Mouse (Mus musculus) forebrain, embryonic 15.5 days (tissue): ENCODE results near the gene Sema6d. TPM values are rescaled to one million over a fixed set of nuclear protein-coding genes. Genes with fewer than 3 reads are reported as not detected.

Experiments used
- ATAC-seq: fragments of 200-750 bp; cut with Nextera tagmentation; replicated peaks from 2 replicates; pipeline ENCODE4 v1.8.0; 2017; ENCODE audit warnings: mild to moderate bottlenecking, moderate TSS enrichment, moderate library complexity
- H3K27ac ChIP-seq: fragments of 300-500 bp; sonication (generic); replicated peaks from 2 replicates; pipeline ENCODE4 v1.5.1; 2015; ENCODE audit warnings: mild to moderate bottlenecking, inconsistent platforms
- H3K27me3 ChIP-seq: fragments of 300-500 bp; sonication (generic); 2 replicates; pipeline ENCODE4 v1.6.1; 2015; ENCODE audit warnings: inconsistent platforms
- H3K36me3 ChIP-seq: fragments of 300-500 bp; sonication (generic); 2 replicates; pipeline ENCODE4 v1.6.1; 2015; ENCODE audit warnings: mild to moderate bottlenecking, inconsistent platforms
- H3K4me1 ChIP-seq: fragments of 300-500 bp; sonication (generic); 2 replicates; pipeline ENCODE4 v1.6.1; 2015; ENCODE audit warnings: inconsistent platforms
- H3K4me2 ChIP-seq: fragments of 300-500 bp; sonication (generic); replicated peaks from 2 replicates; pipeline ENCODE4 v1.6.1; 2015; ENCODE audit warnings: mild to moderate bottlenecking, inconsistent platforms
- H3K4me3 ChIP-seq: fragments of 300-500 bp; sonication (generic); 2 replicates; pipeline ENCODE4 v1.5.1; 2015; ENCODE audit warnings: mild to moderate bottlenecking, inconsistent platforms
- H3K9ac ChIP-seq: fragments of 300-500 bp; sonication (generic); replicated peaks from 2 replicates; pipeline ENCODE4 v1.6.1; 2015; ENCODE audit warnings: mild to moderate bottlenecking, inconsistent platforms
- H3K9me3 ChIP-seq: fragments of 300-500 bp; sonication (generic); 2 replicates; pipeline ENCODE4 v1.6.1; 2016; ENCODE audit warnings: inconsistent platforms
- WGBS: fragments of 180-500 bp; shearing (Covaris S2); methylation state at CpG from one replicate; pipeline ENCODE4 v1.1.7; 2015; ENCODE audit warnings: mixed read lengths; 5-methylcytosine and 5-hydroxymethylcytosine counted together
- polyA plus RNA-seq: library from polyadenylated mRNA; unstranded; fragments of >200 nt; fragmentation: Nextera tagmentation; extraction: Ambion mirVana; gene quantifications from 2 replicates; pipeline ENCODE4 v1.2.1, GENCODE M21; 2015

Gene Sema6d
- polyA plus RNA-seq, 1 experiment from 2014 or later: 28.7 TPM

DNA sequence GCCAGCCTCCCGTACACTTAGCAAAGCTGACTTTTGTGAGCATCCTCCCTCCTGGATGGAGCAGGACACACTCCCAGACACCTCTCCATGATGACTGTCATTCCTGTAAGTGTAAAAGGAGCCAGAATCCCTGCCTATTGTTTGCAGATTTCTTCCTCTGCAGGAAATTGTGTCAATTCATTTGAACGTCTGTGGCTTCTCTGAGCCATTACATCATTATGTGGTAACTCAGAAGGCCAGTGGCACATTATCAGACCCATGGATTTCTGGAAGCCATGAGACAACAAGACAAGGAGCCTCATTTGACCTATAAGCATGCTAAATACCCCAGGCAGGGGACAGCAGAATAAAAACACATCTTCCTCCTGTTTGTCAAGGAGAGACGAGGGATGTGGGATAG is 327.0 kb downstream of the Sema6d start:
- no peak overlapping the region for H3K9ac ChIP-seq
- H3K27me3 ChIP-seq: no peaks in the 10 kb centered on the region
- WGBS: 76% methylated on average over 3 of the region's 3 CpGs
- H3K9me3 ChIP-seq: no peaks in the 10 kb centered on the region
- H3K4me1 ChIP-seq: 0 out of 2 replicates have a peak, but pooled peaks cover 2% of the 10 kb centered on the region
- no peak for ATAC-seq
- H3K27ac ChIP-seq: no peak overlapping the region
- no peaks in the 10 kb centered on the region for H3K36me3 ChIP-seq
- no peak overlapping the region for H3K4me3 ChIP-seq
- no peak overlapping the region for H3K4me2 ChIP-seq

DNA sequence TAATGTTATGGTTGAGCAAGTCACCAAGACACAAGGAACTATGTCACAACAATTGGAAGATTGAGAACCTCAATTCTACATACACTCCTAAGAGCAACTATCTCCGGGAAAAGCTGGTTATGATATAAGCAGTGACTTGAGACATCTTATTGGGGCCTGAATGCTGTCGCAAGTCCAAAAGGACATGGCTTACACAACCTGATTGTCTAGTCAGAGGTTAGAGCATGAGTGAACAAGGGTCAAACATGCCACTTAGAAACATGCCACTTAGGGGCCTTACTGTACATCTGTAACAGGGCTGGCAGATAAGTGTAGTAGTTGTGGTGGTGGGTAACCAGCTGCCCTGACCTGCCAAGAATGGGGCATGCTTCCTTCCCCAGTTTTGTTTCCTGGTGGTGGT is 328.6 kb downstream of the Sema6d start:
- H3K27me3 ChIP-seq: no peaks in the 10 kb centered on the region
- no peak overlapping the region for H3K4me2 ChIP-seq
- H3K27ac ChIP-seq: no peak overlapping the region
- no peak overlapping the region for H3K9ac ChIP-seq
- ATAC-seq: no peak
- no peaks in the 10 kb centered on the region for H3K36me3 ChIP-seq
- 97% methylated on average over 2 of the region's 2 CpGs for WGBS
- H3K4me1 ChIP-seq: 0 out of 2 replicates have a peak, but pooled peaks cover 2% of the 10 kb centered on the region
- H3K4me3 ChIP-seq: no peak overlapping the region
- H3K9me3 ChIP-seq: no peaks in the 10 kb centered on the region

DNA sequence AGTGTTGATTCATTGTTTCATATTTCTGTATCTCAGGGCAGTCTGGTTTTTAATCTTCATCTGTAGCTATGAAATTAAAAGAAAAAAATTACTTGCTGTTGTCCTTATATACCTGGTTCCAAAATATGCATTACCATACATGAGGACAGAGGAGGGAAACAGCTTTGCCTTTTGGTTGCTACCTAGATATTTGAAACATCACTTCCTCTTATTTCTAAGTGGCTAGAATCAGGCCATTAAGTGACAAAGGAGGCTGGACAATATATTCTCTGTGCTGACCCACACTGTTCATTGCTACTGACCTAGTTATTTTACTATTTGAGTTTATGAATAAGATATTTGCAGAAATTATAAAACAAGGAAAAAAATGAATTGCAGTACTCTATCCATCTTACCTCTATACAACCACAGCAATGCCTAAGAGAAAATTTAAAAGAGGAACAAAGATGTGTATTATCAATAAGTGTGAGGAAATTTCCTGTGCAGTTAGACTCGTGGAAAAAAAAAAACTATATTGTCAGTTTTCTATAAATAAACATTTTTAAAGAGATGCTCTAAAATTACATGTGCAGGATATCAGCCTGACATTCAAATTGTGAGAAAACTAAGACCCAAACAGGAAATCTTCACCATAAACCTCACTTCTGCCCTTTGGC is 330.5 kb downstream of the Sema6d start:
- WGBS: 63% methylated on average over 1 of the region's 1 CpGs
- ATAC-seq: no peak
- Histone ChIP-seq H3K4me1 (0 out of 2 replicates have a peak, but pooled peaks cover 2% of the 10 kb centered on the region), H3K9ac (no peak overlapping the region), H3K27me3 (no peaks in the 10 kb centered on the region), H3K4me2 (no peak overlapping the region), H3K9me3 (no peaks in the 10 kb centered on the region), H3K27ac (no peak overlapping the region), H3K36me3 (no peaks in the 10 kb centered on the region), H3K4me3 (no peak overlapping the region)

DNA sequence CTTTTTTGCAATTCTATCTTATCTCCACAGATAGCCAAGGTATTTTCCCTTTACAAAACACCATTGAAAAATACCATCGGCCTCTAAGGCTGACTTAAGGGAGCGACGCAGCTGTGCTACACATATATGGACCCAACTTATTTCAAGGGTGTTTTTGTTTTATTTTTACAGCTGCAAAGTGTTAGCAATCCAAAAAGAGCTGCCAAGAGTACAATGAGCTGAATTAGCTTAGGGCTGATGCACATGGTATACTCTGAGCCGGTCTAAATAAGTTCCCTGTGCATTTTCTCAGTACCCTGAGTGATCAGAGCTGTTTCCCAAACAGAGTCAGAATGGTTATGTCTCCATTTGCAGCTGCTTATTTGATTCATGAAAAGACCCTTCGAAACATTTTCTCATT is 340.0 kb downstream of the Sema6d start:
- no peaks in the 10 kb centered on the region for H3K9me3 ChIP-seq
- no peak overlapping the region for H3K4me2 ChIP-seq
- no peaks in the 10 kb centered on the region for H3K27me3 ChIP-seq
- no peak overlapping the region for H3K9ac ChIP-seq
- no peak overlapping the region for H3K27ac ChIP-seq
- H3K4me3 ChIP-seq: no peak overlapping the region
- ATAC-seq: no peak
- H3K36me3 ChIP-seq: no peaks in the 10 kb centered on the region
- 0 out of 2 replicates have a peak, but pooled peaks cover 5% of the 10 kb centered on the region for H3K4me1 ChIP-seq
- 62% methylated on average over 5 of the region's 5 CpGs for WGBS

DNA sequence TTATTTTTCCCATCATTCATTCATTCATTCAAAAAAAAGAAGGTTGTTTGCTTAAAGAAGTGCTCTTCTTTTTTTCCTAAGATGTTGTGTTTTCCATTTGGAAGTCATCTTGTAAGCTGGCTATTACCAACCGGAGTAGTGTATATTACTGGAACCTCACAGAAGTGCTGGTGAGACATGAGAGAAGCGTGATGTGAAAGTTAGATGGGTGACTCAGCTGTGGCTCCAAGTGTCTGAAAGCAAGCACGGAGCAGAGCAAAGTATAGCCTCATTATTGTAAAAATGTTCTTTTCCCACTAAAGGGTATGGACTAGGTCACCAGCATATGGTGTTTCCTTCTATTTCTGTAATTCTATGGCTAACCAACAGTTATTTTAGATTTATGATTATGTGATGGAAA is 340.9 kb downstream of the Sema6d start:
- ATAC-seq: no peak
- WGBS: 96% methylated on average over 3 of the region's 3 CpGs
- no peak overlapping the region for H3K4me3 ChIP-seq
- H3K9ac ChIP-seq: no peak overlapping the region
- H3K27me3 ChIP-seq: no peaks in the 10 kb centered on the region
- H3K4me1 ChIP-seq: 0 out of 2 replicates have a peak, but pooled peaks cover 9% of the 10 kb centered on the region
- no peak overlapping the region for H3K4me2 ChIP-seq
- H3K9me3 ChIP-seq: no peaks in the 10 kb centered on the region
- no peaks in the 10 kb centered on the region for H3K36me3 ChIP-seq
- H3K27ac ChIP-seq: no peak overlapping the region

DNA sequence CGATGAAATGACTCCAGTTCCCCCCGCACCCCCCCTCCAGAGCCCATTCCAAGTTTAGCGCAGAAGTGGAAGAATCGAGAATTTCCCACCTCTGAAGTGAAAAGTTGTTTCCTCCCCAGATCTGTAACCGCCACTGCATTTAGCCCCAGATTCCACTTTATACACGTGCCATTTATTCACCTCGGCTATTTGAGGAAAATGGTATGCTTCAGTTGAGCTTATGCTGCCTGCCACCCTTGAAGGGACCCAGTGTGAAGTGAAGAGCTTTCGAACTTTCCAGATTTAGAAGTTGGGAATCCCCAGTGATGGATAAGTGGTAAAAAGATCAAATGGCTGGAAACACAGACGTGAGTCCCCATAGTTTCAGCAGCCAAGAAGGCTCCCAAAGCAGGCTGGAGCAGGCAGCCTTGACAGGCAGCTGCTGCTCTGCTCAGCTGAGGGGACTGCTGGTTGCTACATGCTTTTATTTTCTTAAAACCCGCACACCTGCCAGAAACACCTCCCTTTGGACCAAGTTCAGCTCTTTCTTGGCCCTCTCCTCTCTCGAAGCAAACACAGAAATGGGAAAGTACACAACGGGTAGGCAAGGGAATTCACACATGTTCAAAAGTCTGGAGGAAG is 345.7 kb downstream of the Sema6d start:
- Histone ChIP-seq H3K9me3 (no peaks in the 10 kb centered on the region), H3K4me1 (0 out of 2 replicates have a peak, but pooled peaks cover 5% of the 10 kb centered on the region), H3K36me3 (no peaks in the 10 kb centered on the region), H3K4me2 (no peak overlapping the region), H3K4me3 (no peak overlapping the region), H3K27ac (no peak overlapping the region), H3K27me3 (no peaks in the 10 kb centered on the region), H3K9ac (no peak overlapping the region)
- no peak for ATAC-seq
- WGBS: 59% methylated on average over 12 of the region's 12 CpGs

DNA sequence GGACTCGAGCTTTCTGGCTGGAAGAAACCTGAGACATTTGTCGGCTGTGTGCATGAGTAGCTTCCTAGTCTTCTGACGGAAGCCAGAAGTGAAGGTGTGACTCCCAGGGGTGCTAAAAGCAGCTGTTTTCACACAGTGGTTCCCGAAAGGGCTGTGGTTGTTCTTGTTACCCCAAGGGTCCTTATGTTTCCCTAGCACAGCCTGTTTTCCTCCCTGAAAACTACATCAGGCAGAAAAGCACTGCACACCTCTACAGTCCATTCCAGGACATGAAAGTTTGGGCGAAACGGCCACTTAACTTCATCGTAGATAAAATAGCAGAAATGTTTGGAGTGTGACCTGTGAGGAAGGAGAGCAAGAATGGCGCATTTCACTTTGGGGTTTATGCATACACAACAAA is 346.9 kb downstream of the Sema6d start:
- no peak for ATAC-seq
- Histone ChIP-seq H3K27me3 (no peaks in the 10 kb centered on the region), H3K9ac (no peak overlapping the region), H3K4me2 (no peak overlapping the region), H3K27ac (no peak overlapping the region), H3K36me3 (no peaks in the 10 kb centered on the region), H3K4me3 (no peak overlapping the region), H3K4me1 (0 out of 2 replicates have a peak, but pooled peaks cover 5% of the 10 kb centered on the region), H3K9me3 (no peaks in the 10 kb centered on the region)
- 81% methylated on average over 8 of the region's 8 CpGs for WGBS

DNA sequence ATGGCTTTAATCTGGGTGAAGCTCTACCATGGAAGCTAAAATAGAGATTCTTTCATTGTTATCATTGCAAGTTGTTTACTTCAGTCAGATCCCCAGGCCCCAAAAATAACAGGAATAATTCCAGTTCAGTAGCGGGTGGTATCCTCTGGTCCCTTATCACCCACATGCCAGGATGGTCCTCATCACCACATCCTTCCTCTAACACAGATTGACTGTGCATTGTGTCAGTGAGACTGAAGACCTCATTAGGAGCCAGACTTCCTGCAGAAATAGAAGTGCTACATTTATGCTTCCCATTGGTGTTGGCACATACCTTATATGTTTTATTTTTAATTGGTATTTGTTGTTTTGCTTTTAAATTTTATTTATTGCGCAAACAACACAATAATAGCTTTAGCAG is 354.4 kb downstream of the Sema6d start:
- Histone ChIP-seq H3K36me3 (no peaks in the 10 kb centered on the region), H3K27me3 (no peaks in the 10 kb centered on the region), H3K9ac (no peak overlapping the region), H3K27ac (no peak overlapping the region), H3K4me1 (no peaks in the 10 kb centered on the region), H3K4me3 (no peak overlapping the region), H3K9me3 (no peaks in the 10 kb centered on the region), H3K4me2 (no peak overlapping the region)
- ATAC-seq: no peak
- 94% methylated on average over 2 of the region's 2 CpGs for WGBS

DNA sequence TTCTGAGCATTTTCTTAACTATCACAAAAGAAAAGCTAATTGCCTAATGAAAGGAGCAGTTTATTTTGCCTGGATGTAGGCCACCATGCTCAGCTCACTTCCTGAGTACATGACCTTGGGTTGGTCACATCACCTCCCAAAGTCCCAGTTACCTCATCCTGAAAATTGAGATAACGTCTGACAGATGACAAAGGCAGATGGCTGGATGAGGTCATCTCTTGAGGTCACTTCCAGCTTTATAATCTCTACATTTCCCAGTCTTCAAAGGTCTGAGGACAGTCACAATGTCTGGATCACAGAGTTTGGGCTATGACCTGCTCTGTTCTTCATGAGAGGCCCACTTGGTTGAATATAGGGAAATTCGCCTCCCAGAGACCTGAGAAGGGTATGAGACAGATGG is 366.1 kb downstream of the Sema6d start:
- no peak for ATAC-seq
- no peak overlapping the region for H3K27ac ChIP-seq
- no peaks in the 10 kb centered on the region for H3K27me3 ChIP-seq
- 73% methylated on average over 2 of the region's 2 CpGs for WGBS
- H3K4me1 ChIP-seq: peaks cover 5% of the 10 kb centered on the region; the same call in 1 of the 2 replicates
- no peak overlapping the region for H3K4me2 ChIP-seq
- no peak overlapping the region for H3K9ac ChIP-seq
- H3K36me3 ChIP-seq: no peaks in the 10 kb centered on the region
- no peaks in the 10 kb centered on the region for H3K9me3 ChIP-seq
- H3K4me3 ChIP-seq: no peak overlapping the region

DNA sequence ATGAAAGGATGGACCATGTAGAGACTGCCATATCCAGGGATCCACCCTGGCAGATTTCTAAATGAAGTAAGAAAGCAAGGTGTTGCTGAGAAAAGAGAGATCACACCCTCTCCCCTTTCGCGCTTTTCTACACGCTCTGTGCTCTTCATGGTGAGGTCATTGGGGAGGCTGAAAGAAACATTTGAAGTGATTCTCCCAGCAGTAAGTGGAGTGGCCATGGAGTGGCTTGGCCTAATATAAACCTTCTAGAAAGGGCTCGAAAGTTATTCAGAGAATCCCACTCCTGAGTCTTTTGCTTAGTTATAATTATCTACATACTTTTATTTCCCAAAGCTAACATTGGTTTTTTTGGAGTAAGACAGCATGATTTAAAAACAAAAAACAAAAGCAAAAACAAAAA is 367.2 kb downstream of the Sema6d start:
- ATAC-seq: no peak
- Histone ChIP-seq H3K9ac (no peak overlapping the region), H3K4me1 (peaks cover 5% of the 10 kb centered on the region; the same call in 1 of the 2 replicates), H3K9me3 (no peaks in the 10 kb centered on the region), H3K27me3 (no peaks in the 10 kb centered on the region), H3K36me3 (no peaks in the 10 kb centered on the region), H3K4me2 (no peak overlapping the region), H3K4me3 (no peak overlapping the region), H3K27ac (no peak overlapping the region)
- WGBS: 95% methylated on average over 4 of the region's 4 CpGs

DNA sequence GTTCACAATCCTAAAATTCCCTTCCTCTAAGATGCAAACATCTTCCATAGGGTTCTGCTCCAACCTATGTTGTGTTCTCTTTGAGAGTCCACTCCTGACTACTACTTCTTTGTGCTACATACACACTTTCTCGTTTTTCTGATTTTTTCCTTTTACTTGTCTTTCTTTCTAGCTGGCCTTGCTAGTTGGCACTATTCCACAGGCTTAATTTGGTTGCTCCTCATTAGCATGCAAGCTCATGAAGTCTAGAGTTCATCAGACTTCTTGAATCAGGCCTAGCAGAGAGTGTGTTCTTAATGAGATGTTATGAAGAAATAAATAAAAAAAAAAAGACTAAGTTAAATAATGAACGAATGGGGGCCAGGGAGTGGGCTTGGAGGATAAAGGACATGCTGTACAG is 368.3 kb downstream of the Sema6d start:
- 17% methylated on average over 2 of the region's 2 CpGs for WGBS
- Histone ChIP-seq H3K4me3 (no peak overlapping the region), H3K9me3 (no peaks in the 10 kb centered on the region), H3K4me1 (peaks cover 5% of the 10 kb centered on the region; the same call in 1 of the 2 replicates), H3K27me3 (no peaks in the 10 kb centered on the region), H3K27ac (no peak overlapping the region), H3K36me3 (no peaks in the 10 kb centered on the region), H3K4me2 (no peak overlapping the region), H3K9ac (no peak overlapping the region)
- ATAC-seq: no peak

DNA sequence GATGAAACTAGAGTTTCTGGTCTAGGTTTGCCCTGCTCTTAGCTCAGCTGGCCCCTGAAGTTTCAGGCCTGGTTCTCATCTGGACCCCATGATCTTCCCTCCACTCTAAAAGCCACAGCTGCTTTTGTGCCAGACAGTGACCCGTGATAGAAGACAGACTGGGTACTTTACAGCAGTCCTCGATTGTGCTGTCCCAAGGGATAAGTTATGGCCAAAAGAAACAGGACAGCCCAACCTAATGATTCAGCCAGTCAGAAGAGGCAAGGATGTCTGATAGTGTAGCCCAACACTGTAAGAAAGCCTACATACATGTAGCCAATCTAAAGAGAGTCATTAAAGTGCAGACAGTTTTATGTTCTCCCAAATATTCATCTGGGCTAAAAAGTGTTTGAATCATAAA is 371.2 kb downstream of the Sema6d start:
- H3K4me1 ChIP-seq: peaks cover 9% of the 10 kb centered on the region
- no peak overlapping the region for H3K9ac ChIP-seq
- no peak overlapping the region for H3K4me3 ChIP-seq
- H3K36me3 ChIP-seq: no peaks in the 10 kb centered on the region
- H3K27ac ChIP-seq: no peak overlapping the region
- no peaks in the 10 kb centered on the region for H3K27me3 ChIP-seq
- no peak for ATAC-seq
- WGBS: 82% methylated on average over 2 of the region's 2 CpGs
- H3K4me2 ChIP-seq: no peak overlapping the region
- no peaks in the 10 kb centered on the region; the same call in 1 of the 2 replicates for H3K9me3 ChIP-seq
